Mouse (Mus musculus) ovary, postnatal 36 days (tissue): ENCODE results near the gene Pip4k2c.
"Not testable (repeated sequence)": the region's sequence is repeated elsewhere in the genome, so short reads cannot be mapped to it uniquely, and the experiment has no call there.

ENCODE experiments used
- DNase-seq: peaks from one replicate; pipeline ENCODE4 v3.0.0; 2022; ENCODE audit warnings: low spot score, mixed read lengths

The Pip4k2c gene

DNA sequence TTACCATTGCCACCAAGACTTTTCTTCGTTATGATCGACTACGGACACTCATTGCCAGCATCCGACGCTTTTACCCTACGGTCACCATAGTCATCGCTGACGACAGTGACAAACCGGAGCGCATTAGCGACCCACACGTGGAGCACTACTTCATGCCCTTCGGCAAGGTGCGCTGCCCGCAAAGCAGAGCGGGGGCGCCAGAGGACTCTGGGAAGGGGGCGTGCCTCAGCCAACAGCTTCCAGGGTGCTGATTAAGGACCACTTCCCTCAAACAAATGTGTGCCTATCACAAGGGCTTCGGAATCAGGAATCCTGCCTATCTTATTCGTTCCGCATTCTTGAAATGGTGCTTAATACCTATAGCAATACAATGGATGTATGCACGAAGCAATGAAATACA is 41.4 kb downstream of the Pip4k2c start:
- no peak for DNase-seq

GRCm38 (mm10) chr10:127167614-127168192 is 43.7 kb downstream of the Pip4k2c start:
- no peak for DNase-seq

- no peak for DNase-seq
Observed at GRCm38 (mm10) chr10:127166771-127167613, 44.4 kb downstream of the Pip4k2c start.

- no peak for DNase-seq
Observed at GRCm38 (mm10) chr10:127166404-127166715, 45.0 kb downstream of the Pip4k2c start.

GRCm38 (mm10) chr10:127165654-127166403 is 45.6 kb downstream of the Pip4k2c start:
- DNase-seq: peak; percentile 32

- no peak for DNase-seq
Observed at GRCm38 (mm10) chr10:127165354-127165653, 46.1 kb downstream of the Pip4k2c start.

DNA sequence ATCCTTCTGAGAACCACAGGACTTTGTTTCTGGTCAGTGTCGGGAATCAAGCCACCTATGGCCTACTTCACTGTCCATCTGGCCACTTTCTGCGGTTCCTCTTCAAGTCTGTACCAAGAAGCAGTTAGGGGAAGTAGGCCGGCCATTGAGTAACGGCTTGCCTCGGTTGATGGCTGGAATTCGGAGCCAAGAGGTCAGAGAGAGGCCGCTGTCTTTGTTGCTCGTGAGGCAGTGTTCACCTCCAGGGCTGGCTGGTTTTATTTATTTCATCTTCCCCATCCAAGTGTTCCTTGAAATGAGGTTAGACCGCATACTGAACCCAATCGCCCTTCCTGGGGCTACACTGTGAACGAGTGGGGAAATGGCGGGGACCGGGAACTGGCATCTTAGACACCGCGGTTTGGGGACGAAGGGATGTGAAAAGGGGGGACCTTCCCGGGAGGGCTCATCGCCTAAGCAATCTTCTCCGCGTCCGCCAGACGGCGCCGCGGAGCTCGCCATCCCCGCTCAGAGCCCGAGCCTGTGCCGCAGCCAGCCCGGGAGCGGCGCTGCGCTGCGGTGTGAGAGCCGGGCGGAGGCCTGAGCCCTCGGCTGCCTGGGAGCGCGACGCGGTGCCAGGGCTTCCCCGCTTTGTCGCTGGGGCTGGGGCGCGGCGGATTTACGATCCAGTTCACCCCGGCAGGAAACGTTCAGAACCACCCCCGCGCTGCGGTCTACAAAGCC is 46.6 kb downstream of the Pip4k2c start, which contains the start of gene B4galnt1:
Gene B4galnt1, plus strand, starts transcription at position 595 of the 723 bp plus-strand sequence.
- peak; percentile 75 for DNase-seq

DNA sequence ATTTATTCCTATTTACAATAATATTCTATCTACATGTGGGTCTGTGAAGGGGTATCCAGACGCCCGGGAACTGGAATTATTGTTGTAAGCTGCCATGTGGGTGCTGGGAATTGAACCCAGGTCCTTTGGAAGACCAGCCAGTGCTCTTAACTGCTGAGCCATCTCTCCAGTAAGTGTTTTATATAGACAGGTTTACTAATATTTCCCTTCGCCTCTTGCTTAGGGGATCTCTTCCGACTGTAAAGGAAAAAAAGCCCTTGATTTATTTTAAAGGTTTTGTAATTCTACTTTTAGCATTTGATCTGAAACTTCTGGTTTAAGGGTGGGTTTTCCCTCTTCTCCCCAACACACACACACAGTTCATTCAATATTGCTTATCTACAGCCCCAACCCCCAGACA is 47.2 kb downstream of the Pip4k2c start:
- no peak for DNase-seq

DNA sequence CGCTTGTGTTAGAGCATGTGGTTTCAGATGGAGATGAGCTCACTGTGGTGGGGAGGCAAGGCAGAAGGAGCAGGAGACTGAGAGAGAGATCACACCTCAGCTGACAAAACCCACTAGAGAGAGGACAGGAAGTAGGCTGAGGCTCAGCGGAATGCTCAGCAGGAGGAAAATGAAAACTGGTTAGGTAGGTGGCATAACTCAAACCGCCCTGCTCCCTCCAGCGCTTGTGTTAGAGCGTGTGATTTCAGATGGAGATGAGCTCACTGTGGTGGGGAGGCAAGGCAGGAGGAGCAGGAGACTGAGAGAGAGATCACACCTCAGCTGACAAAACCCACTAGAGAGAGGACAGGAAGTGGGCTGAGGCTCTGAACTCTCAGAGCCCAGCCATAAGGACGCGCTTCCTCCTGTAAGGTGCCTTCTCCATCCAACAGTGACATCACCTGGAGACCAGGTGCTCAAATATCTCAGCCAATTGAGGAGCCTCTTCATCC is 48.6 kb downstream of the Pip4k2c start:
- not testable (repeated sequence) for DNase-seq

- no peak for DNase-seq
Observed at GRCm38 (mm10) chr10:127160728-127161127, 50.7 kb downstream of the Pip4k2c start.

DNA sequence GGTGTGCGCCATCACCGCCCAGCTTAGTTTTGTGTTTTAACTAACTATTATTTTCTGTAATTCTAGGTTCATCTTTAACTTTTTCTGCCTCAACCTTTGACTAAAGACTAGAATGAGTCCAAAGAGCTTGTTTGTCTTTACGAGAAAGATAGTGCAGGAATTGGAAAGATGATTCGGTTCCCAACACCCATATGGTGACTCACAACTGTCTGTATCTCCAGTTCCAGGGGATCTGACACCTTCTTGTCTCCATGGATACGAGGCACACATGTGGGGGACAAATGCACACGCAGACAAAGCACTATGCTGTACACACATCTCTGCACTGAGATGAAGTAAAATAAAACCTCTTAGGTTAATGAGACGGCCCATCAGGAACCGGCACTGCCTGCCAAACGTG is 51.3 kb downstream of the Pip4k2c start:
- no peak for DNase-seq

- no peak for DNase-seq
Observed at GRCm38 (mm10) chr10:127158471-127158870, 52.9 kb downstream of the Pip4k2c start.

GRCm38 (mm10) chr10:127156511-127156910 is 54.9 kb downstream of the Pip4k2c start:
- DNase-seq: no peak

- DNase-seq: no peak
Observed at GRCm38 (mm10) chr10:127156089-127156488, 55.3 kb downstream of the Pip4k2c start.

GRCm38 (mm10) chr10:127154652-127155051 is 56.7 kb downstream of the Pip4k2c start:
- no peak for DNase-seq

DNA sequence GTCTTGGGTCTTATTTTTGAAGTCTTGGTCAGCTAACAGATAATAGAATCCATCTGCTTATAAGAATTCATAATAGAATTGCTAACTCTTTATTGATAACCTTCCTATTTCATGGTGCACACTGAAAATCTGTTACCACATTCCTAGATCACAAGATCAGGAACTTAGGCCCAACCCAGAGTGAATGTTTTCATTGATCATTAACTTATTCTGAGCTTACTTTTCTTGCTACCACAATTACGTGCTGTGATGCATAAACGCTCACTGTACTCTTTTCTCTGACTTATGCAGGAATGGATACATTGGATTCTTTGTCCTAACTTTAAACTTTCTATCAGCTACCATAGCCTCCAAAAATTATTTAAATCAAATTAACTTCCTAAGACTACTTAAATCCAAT is 57.1 kb downstream of the Pip4k2c start:
- no peak for DNase-seq

- no peak for DNase-seq
Observed at GRCm38 (mm10) chr10:127153323-127153722, 58.1 kb downstream of the Pip4k2c start.

DNA sequence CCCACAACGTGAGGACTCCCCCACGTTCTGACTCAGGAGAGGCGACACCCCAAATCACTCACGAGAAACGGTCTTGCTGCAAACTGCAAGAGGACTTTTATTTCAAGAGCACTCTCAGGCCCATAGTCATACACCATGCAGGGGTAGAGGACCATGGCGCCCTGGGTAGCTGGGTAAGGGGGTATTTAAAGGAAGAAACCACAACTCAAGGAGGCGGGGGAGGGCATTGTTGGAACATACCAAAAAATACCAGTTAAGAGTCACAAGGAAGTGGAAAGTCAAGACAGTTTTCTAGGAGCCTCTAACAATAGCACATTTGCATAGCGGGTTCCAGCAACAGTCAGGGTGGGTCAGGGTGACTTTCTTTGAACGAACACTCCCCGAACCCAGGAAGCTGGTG is 58.8 kb downstream of the Pip4k2c start:
- not testable (repeated sequence) for DNase-seq

GRCm38 (mm10) chr10:127151233-127151632 is 60.2 kb downstream of the Pip4k2c start:
- DNase-seq: not testable (repeated sequence)

- no peak for DNase-seq
Observed at GRCm38 (mm10) chr10:127150471-127150872, 60.9 kb downstream of the Pip4k2c start.

GRCm38 (mm10) chr10:127147135-127147534 is 64.2 kb downstream of the Pip4k2c start:
- DNase-seq: no peak
